Mouse (Mus musculus): ENCODE data around the gene Csnk2a1. TPM values are rescaled to one million over a fixed set of nuclear protein-coding genes. Genes with fewer than 3 reads are reported as not detected.
"Not testable (repeated sequence)": the region's sequence is repeated elsewhere in the genome, so short reads cannot be mapped to it uniquely, and the experiment has no call there.

Gene Csnk2a1
- polyA plus RNA-seq, 1 experiment from 2014 or later: 94.2 TPM

DNA sequence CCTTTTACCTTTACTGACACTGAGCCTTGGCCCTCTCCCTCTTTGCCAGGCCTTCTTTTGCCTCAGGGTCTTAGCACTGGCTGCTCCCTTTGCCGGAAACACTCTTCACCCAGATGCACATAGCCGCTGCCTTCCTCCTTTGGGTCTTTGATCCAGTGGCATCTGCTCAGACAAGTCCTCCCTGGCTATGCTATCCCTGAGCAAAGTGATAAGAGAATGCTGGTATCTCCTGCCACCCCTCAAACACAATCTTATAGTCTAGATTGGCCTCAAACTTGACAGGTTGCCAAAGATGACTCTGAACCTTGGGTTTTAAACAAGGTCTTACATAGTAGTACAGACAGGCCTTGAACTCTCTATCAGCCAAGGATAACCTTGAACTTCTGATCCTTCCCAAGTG lies 32.1 kb upstream of the Csnk2a1 start:
- WGBS: 95% methylated on average over 2 of the region's 2 CpGs
- ATAC-seq (ENCODE audit: low FRiP score, low read depth): no peak
- Histone ChIP-seq H3K36me3 (no peaks in the 10 kb centered on the region), H3K4me1 (replicated peaks) (peaks cover 4% of the 10 kb centered on the region; the same call in 1 of the 2 replicates), H3K27me3 (no peaks in the 10 kb centered on the region), H3K9ac (no peak overlapping the region), H3K4me3 (no peak overlapping the region), H3K4me2 (no peak overlapping the region), H3K27ac (replicated peaks) (no peak overlapping the region), H3K9me3 (no peaks in the 10 kb centered on the region)

DNA sequence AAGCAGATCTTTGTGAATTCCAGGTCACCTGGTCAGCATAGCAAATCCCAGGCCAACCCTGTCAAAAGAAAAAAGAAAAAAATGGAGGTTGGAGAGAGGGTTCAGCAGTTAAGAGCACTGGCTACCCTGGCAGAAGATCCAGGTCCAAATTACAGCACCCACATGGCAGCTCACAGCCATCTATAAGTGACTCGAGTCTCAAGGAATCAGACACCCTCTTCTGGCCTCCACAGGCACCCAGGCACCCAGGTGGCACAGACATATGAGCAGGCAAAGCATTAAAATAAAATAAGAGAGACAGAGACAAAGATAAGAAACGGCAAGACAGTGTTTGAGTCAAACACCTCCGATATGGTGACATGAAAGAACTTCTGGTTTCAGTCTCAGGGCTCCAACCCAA lies 29.7 kb upstream of the Csnk2a1 start:
- H3K4me1 ChIP-seq (replicated peaks): peaks cover 4% of the 10 kb centered on the region; the same call in 1 of the 2 replicates
- no peak overlapping the region for H3K4me2 ChIP-seq
- H3K9ac ChIP-seq: no peak overlapping the region
- WGBS: 45% methylated on average over 3 of the region's 3 CpGs
- no peak overlapping the region for H3K27ac ChIP-seq (replicated peaks)
- H3K9me3 ChIP-seq: no peaks in the 10 kb centered on the region
- no peaks in the 10 kb centered on the region for H3K27me3 ChIP-seq
- ATAC-seq (ENCODE audit: low FRiP score, low read depth): no peak
- H3K36me3 ChIP-seq: no peaks in the 10 kb centered on the region
- no peak overlapping the region for H3K4me3 ChIP-seq

DNA sequence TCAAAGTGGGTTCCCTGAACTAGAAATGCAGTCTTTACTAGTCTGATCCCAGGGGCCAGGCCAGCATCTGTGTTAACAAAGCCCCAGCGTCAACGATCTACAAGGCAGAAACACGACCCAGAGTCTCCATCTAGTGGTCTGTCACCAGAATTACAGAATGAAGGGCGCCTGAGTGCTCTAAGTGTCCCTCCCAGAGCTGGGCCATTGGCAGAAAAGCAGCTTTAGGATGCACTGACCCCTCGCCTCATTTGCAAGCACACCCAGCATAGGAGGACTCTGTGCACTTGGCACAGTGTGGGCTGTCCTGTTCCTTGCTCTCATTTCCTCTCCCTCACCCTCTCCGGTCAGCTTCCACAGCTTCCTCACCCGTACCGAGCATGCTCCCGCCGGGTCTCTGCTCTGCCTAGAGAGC lies 29.3 kb upstream of the Csnk2a1 start:
- Histone ChIP-seq H3K4me2 (no peak overlapping the region), H3K9me3 (no peaks in the 10 kb centered on the region), H3K27ac (replicated peaks) (no peak overlapping the region), H3K36me3 (no peaks in the 10 kb centered on the region), H3K27me3 (no peaks in the 10 kb centered on the region), H3K9ac (no peak overlapping the region), H3K4me3 (no peak overlapping the region), H3K4me1 (replicated peaks) (peaks cover 4% of the 10 kb centered on the region; the same call in 1 of the 2 replicates)
- 50% methylated on average over 10 of the region's 10 CpGs for WGBS
- ATAC-seq (ENCODE audit: low FRiP score, low read depth): peak; percentile 86

DNA sequence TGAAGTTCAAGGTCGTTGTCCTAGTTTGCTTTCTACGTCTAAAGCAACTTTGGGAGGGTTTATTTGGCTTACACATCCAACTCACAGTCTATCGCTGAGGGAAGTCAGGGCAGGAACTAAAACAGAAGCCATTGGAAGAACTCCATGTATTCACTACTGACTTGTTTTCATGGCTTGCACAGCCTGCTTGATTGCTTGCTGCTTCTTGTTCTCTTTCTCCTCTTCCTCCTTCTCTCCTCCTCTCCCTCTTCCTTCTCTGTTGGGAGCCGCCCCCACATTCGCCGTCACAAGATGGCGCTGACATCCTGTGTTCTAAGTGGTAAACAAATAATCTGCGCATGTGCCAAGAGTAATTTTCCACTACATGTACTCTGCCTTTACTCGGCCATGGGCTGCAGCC lies 20.5 kb upstream of the Csnk2a1 start:
- not testable (repeated sequence) for H3K4me2 ChIP-seq; H3K27ac ChIP-seq (replicated peaks); H3K4me1 ChIP-seq (replicated peaks); H3K27me3 ChIP-seq; H3K36me3 ChIP-seq; ATAC-seq (ENCODE audit: low FRiP score, low read depth); H3K9ac ChIP-seq; H3K9me3 ChIP-seq; H3K4me3 ChIP-seq
- WGBS: 97% methylated on average over 8 of the region's 9 CpGs

DNA sequence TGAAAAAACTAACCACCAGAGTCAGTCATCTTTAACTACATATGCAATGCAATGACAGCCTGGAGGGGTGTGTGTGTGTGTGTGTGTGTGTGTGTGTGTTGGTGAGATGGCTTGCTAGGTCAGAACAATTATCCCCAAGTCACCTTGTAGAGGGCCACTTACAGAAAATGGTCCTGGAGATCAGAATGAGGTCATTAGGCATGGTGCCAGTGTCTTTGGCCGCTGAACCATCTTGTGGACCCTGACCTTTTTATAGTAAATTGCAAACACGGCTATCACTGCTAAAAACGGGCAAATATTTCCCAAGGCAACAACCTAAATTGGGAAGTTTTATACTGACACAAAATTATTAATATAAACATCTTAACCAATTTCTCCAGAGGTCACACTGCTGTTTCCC lies 14.8 kb upstream of the Csnk2a1 start:
- Histone ChIP-seq H3K27me3 (no peaks in the 10 kb centered on the region), H3K9me3 (no peaks in the 10 kb centered on the region), H3K4me2 (no peak overlapping the region), H3K4me1 (replicated peaks) (no peaks in the 10 kb centered on the region), H3K9ac (no peak overlapping the region), H3K36me3 (no peaks in the 10 kb centered on the region), H3K4me3 (no peak overlapping the region), H3K27ac (replicated peaks) (no peak overlapping the region)
- 89% methylated on average over 3 of the region's 3 CpGs for WGBS
- no peak for ATAC-seq (ENCODE audit: low FRiP score, low read depth)

DNA sequence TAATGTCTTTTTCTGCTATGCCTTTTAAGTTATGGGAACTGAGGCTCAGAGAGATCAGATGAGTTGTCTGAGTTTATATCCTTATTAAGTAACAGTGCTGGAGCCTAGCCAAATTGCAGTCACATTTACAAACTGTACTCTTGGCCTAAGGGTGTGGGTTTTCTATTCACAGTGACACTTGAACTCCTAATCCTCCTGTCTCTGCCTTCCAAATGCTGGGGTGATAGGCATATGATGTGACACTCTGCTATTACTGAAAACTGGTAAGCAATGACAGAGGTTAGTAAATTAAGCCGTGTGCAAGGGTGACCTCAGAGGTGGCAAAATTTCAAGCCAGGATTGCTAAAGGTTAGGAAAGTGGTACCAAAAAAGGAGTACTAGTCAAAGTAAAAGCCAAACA lies 9.7 kb upstream of the Csnk2a1 start:
- H3K36me3 ChIP-seq: no peaks in the 10 kb centered on the region
- 91% methylated on average over 1 of the region's 1 CpGs for WGBS
- ATAC-seq (ENCODE audit: low FRiP score, low read depth): no peak

DNA sequence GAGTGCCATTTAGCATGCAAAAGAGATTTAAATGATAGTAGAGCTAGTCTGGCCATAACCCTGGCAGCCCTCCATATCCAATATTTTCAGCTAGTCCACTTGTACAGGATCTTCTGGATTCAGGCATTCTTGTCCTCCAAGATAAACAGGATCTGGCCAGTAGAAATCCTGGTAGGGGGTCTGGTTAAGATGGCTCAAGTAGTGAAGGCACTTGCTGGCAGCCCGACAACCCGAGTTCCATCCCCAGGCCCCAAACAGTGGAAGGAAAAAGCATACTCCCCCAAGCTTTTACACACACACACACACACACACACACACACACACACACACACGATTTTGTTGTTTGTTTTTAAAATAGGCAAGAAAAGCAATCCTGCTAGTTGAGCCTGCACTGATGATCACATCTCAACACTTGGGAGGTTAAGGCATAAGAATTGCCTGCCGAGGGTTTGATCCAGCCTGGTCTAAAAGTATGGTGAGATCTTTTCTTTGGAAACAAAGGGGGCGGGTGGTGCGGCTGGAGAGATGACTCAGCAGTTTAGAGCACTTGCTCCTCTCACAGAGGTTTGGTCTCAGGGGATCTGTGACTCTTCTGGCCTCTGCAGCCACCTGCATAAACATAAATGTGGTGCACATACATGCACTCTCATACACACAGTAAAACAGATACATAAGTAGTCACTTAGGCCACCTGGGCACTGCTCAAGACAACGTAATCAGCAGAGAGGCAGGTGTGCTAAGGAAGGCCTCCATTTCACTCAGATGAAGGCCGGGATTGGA lies 2.9 kb upstream of the Csnk2a1 start:
- H3K4me2 ChIP-seq: no peak overlapping the region
- H3K9me3 ChIP-seq: no peaks in the 10 kb centered on the region
- ATAC-seq (ENCODE audit: low FRiP score, low read depth): no peak
- H3K27me3 ChIP-seq: no peaks in the 10 kb centered on the region
- no peak overlapping the region for H3K4me3 ChIP-seq
- 55% methylated on average over 8 of the region's 8 CpGs for WGBS
- H3K9ac ChIP-seq: no peak overlapping the region
- H3K36me3 ChIP-seq: no peaks in the 10 kb centered on the region
- H3K27ac ChIP-seq (replicated peaks): no peak overlapping the region
- H3K4me1 ChIP-seq (replicated peaks): peaks cover 18% of the 10 kb centered on the region

More for the DNA sequence above, 9.7 kb upstream of the Csnk2a1 start:
- no peak overlapping the region for H3K4me3 ChIP-seq
- H3K4me1 ChIP-seq (replicated peaks): no peaks in the 10 kb centered on the region
- H3K27me3 ChIP-seq: no peaks in the 10 kb centered on the region
- H3K9ac ChIP-seq: no peak overlapping the region
- no peak overlapping the region for H3K4me2 ChIP-seq
- H3K27ac ChIP-seq (replicated peaks): no peak overlapping the region
- no peaks in the 10 kb centered on the region for H3K9me3 ChIP-seq

DNA sequence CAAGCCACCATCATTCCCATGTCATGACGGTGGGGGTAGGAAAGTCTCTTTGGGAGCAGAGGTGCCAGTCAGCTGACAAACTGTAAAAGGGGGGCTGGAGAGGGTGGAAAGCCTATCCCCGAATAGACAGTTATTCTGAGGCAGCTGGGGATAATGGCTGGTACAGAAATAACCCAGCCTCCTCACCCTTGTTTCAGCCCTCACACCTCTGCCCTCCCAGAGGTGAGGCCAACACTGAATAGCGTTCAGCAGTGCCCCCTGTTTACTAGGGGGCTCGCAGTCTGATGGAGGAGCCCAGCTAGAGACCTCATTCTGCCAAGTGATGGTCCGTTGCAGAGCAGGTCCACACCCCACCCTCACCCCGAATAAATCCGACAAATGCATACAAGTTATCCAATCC lies 1.1 kb upstream of the Csnk2a1 start:
- no peaks in the 10 kb centered on the region for H3K27me3 ChIP-seq
- no peaks in the 10 kb centered on the region for H3K9me3 ChIP-seq
- H3K4me3 ChIP-seq: no peak overlapping the region
- 76% methylated on average over 7 of the region's 7 CpGs for WGBS
- H3K27ac ChIP-seq (replicated peaks): no peak overlapping the region
- peak overlapping the region; percentile 52; the same call in 1 of the 2 replicates for H3K4me2 ChIP-seq
- no peak for ATAC-seq (ENCODE audit: low FRiP score, low read depth)
- H3K36me3 ChIP-seq: no peaks in the 10 kb centered on the region
- no peak overlapping the region for H3K9ac ChIP-seq
- H3K4me1 ChIP-seq (replicated peaks): peaks cover 21% of the 10 kb centered on the region

DNA sequence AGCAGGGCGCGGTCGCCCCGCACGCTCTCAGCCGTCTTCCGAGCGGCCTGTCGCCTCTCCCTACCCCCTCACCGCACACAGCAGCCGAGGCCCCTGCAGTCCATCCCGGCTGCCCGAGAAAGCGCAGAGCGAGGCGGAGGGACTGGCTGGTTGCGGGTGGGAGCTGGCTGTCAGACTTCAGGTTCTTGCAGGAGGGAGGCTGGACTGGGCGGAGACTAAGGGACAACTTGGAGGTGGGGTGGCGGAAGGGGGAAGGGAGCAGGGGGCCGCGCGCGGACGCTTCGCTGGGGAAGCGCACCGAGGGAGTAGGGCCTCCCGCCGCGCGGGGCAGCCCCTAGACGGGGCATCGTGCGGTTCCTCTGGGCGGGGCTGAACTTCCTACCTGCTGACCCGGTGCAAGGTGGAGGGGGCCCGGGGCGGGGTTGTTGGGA lies 427 bp downstream of the Csnk2a1 start:
- Histone ChIP-seq H3K4me1 (replicated peaks) (peaks cover 21% of the 10 kb centered on the region), H3K9me3 (no peaks in the 10 kb centered on the region), H3K4me2 (peak overlapping the region; percentile 68), H3K27me3 (no peaks in the 10 kb centered on the region), H3K27ac (replicated peaks) (peak overlapping the region; percentile 98), H3K36me3 (no peaks in the 10 kb centered on the region), H3K4me3 (peak overlapping the region; percentile 94), H3K9ac (peak overlapping the region; percentile 96)
- WGBS: 4% methylated on average over 36 of the region's 38 CpGs
- ATAC-seq (ENCODE audit: low FRiP score, low read depth): peak; percentile 86

DNA sequence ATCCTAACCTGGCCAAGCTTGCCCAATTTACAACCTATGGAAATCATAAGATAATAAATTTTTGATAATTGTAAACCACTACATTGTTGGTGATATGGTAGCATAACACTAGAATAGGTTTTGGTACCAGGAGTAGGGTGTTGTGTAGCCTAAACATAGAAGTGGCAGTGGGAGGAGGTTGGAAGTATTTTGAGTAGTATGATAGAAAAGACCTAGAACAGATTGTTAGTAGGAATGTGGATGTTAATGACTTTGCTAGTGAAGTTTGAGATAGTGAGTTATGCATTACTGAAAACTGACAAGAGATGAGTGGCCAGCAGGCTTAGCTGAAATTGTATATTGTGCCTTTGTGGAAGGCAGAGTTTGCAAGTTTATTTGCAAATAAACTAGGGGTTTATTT lies 3.4 kb downstream of the Csnk2a1 start:
- no peak overlapping the region for H3K27ac ChIP-seq (replicated peaks)
- H3K4me1 ChIP-seq (replicated peaks): peaks cover 21% of the 10 kb centered on the region
- no peak overlapping the region for H3K9ac ChIP-seq
- H3K36me3 ChIP-seq: no peaks in the 10 kb centered on the region
- H3K27me3 ChIP-seq: no peaks in the 10 kb centered on the region
- H3K4me2 ChIP-seq: no peak overlapping the region
- H3K9me3 ChIP-seq: no peaks in the 10 kb centered on the region
- no peak overlapping the region for H3K4me3 ChIP-seq
- ATAC-seq (ENCODE audit: low FRiP score, low read depth): no peak

DNA sequence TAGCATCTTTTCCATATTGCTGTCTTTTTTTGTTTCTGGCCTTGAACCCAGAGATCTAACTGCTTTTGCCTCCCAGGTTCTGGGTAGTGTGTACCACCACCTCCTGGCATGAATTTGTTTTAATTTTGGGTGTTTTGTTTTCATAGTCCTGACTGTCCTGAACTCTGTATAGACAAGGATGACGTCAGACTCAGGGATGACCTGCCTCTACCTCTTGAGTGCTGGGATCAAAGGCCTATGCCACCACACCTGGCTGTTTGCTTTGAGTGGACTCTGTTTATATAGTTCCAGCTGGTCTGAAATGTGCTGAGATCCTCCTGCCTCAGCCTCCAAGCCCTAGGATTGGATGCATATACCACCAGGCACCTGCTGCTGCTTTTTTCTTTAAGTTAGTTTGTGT lies 11.3 kb downstream of the Csnk2a1 start:
- whole genome bisulfite sequencing: 94% methylated on average over 1 of the region's 1 CpGs
- Histone ChIP-seq H3K27me3 (no peaks in the 10 kb centered on the region), H3K36me3 (peaks cover 7% of the 10 kb centered on the region; the same call in 1 of the 2 replicates), H3K4me2 (no peak overlapping the region), H3K9me3 (no peaks in the 10 kb centered on the region), H3K4me1 (replicated peaks) (0 out of 2 replicates have a peak, but pooled peaks cover 6% of the 10 kb centered on the region), H3K27ac (replicated peaks) (no peak overlapping the region), H3K9ac (no peak overlapping the region), H3K4me3 (no peak overlapping the region)
- no peak for ATAC-seq (ENCODE audit: low FRiP score, low read depth)

DNA sequence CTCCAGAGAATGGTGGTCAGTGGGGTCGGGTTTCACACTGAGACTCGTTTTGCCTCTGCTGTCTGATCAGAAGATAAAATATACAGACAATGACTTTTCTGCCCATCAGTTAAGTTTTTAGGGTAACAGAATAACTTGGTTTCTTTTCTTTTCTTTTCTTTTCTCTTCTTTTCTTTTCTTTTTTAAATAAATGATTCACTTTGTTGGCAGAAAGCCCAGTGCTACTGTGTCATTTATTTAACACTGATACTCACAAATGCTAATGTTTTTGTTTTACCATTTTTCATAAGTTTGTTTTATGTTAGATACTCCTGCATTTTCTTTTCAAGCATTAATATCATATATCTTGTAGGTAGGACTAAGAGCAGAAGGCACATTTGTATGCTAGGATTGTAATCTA lies 13.9 kb downstream of the Csnk2a1 start:
- Histone ChIP-seq H3K9me3 (no peaks in the 10 kb centered on the region), H3K9ac (no peak overlapping the region), H3K27me3 (no peaks in the 10 kb centered on the region), H3K36me3 (peaks cover 7% of the 10 kb centered on the region; the same call in 1 of the 2 replicates), H3K4me1 (replicated peaks) (0 out of 2 replicates have a peak, but pooled peaks cover 6% of the 10 kb centered on the region), H3K27ac (replicated peaks) (no peak overlapping the region), H3K4me2 (no peak overlapping the region), H3K4me3 (no peak overlapping the region)
- no peak for ATAC-seq (ENCODE audit: low FRiP score, low read depth)
- 60% methylated on average over 2 of the region's 2 CpGs for WGBS

DNA sequence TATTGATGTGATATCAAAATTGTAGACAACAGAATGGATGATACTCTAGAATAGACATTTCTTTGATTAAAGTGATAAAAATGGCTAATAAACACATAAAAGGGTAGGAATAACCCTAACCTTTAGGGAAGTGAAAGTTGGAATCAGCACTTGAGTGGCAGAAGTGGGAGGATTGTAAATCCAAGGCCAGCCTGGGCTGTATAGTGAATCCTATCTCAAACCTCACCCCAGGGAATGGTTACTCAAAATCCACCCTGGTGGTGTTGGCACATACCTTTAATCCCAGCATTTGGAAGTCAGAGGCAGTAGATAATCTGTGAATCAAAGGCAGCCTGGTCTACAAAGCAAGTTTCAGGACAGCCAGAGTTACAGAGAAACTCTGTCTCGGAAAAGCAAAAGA lies 20.6 kb downstream of the Csnk2a1 start:
- no peaks in the 10 kb centered on the region for H3K4me1 ChIP-seq (replicated peaks)
- no peak overlapping the region for H3K4me2 ChIP-seq
- H3K9me3 ChIP-seq: no peaks in the 10 kb centered on the region
- H3K27ac ChIP-seq (replicated peaks): no peak overlapping the region
- no peak overlapping the region for H3K9ac ChIP-seq
- 85% methylated on average over 1 of the region's 1 CpGs for WGBS
- H3K36me3 ChIP-seq: peaks cover 4% of the 10 kb centered on the region
- no peak for ATAC-seq (ENCODE audit: low FRiP score, low read depth)
- no peak overlapping the region for H3K4me3 ChIP-seq
- H3K27me3 ChIP-seq: no peaks in the 10 kb centered on the region
